8 mouse cellular contexts compared by ENCODE assay signal in genomic region chr8:107544651-107545174, GRCm38 (mm10). TPM values are rescaled to one million over a fixed set of nuclear protein-coding genes. Genes with fewer than 3 reads are reported as not detected.
DNase-seq lines count a peak whose midpoint lies in the region; ATAC-seq and TF ChIP-seq lines count a peak whose summit lies in the region.

No protein-coding gene starts in this region.

- no peak for TF ChIP-seq CTCF in E14TG2a.4 (conservative IDR thresholded peaks at IDR 0.05; ENCODE audit: low read length)

- H3K4me2 ChIP-seq in kidney, embryonic 14.5 days (replicated peaks; ENCODE audit: low read depth, low read length), result no peak overlapping the region
- H3K4me2 ChIP-seq in hindbrain, embryonic 16.5 days (ENCODE audit: low read length), result no peak overlapping the region
- H3K4me2 ChIP-seq in stomach, embryonic 16.5 days (ENCODE audit: low read depth, low read length), result no peak overlapping the region

- H3K4me3 ChIP-seq in kidney, embryonic 14.5 days (ENCODE audit: low read length), result no peak overlapping the region
- peak overlapping the region; percentile 41; the same call in 1 of the 2 replicates for H3K4me3 ChIP-seq in E14TG2a.4 (replicated peaks; ENCODE audit: low read length)
- no peak overlapping the region for H3K4me3 ChIP-seq in hindbrain, embryonic 16.5 days (ENCODE audit: low read length)
- no peak overlapping the region for H3K4me3 ChIP-seq in stomach, embryonic 16.5 days (replicated peaks; ENCODE audit: low read length)

- no peaks in the 10 kb centered on the region for H3K9me3 ChIP-seq in kidney, embryonic 14.5 days (ENCODE audit: control insufficient read depth, low read length)
- H3K9me3 ChIP-seq in E14TG2a.4 (ENCODE audit: low read length), result no peaks in the 10 kb centered on the region
- H3K9me3 ChIP-seq in hindbrain, embryonic 16.5 days (ENCODE audit: control insufficient read depth, low read length), result no peaks in the 10 kb centered on the region
- no peaks in the 10 kb centered on the region for H3K9me3 ChIP-seq in stomach, embryonic 16.5 days (replicated peaks; ENCODE audit: control insufficient read depth, low read length)

- H3K36me3 ChIP-seq in kidney, embryonic 14.5 days (ENCODE audit: control insufficient read depth, insufficient read depth, low read length), result peaks cover 9% of the 10 kb centered on the region; the same call in 1 of the 2 replicates
- H3K36me3 ChIP-seq in E14TG2a.4 (ENCODE audit: insufficient read depth, low read length), result peaks cover 78% of the 10 kb centered on the region
- no peaks in the 10 kb centered on the region for H3K36me3 ChIP-seq in hindbrain, embryonic 16.5 days (ENCODE audit: control insufficient read depth, insufficient read depth, low read length)
- no peaks in the 10 kb centered on the region for H3K36me3 ChIP-seq in stomach, embryonic 16.5 days (ENCODE audit: control insufficient read depth, insufficient read depth, low read length)

- peak overlapping the region; percentile 38 for H3K9ac ChIP-seq in kidney, embryonic 14.5 days (ENCODE audit: low read depth, low read length)
- no peak overlapping the region for H3K9ac ChIP-seq in hindbrain, embryonic 16.5 days (ENCODE audit: low read depth, low read length)
- peak overlapping the region; percentile 23; the same call in 1 of the 2 replicates for H3K9ac ChIP-seq in stomach, embryonic 16.5 days (ENCODE audit: low read length)

- H3K27me3 ChIP-seq in kidney, embryonic 14.5 days (ENCODE audit: control insufficient read depth, insufficient read depth, low read length), result no peaks in the 10 kb centered on the region
- H3K27me3 ChIP-seq in E14TG2a.4 (ENCODE audit: insufficient read depth, low read length), result no peaks in the 10 kb centered on the region
- H3K27me3 ChIP-seq in hindbrain, embryonic 16.5 days (replicated peaks; ENCODE audit: control insufficient read depth, insufficient read depth, low read length), result no peaks in the 10 kb centered on the region
- no peaks in the 10 kb centered on the region for H3K27me3 ChIP-seq in stomach, embryonic 16.5 days (ENCODE audit: control insufficient read depth, insufficient read depth, low read length)

- peaks cover 8% of the 10 kb centered on the region for H3K4me1 ChIP-seq in kidney, embryonic 14.5 days (ENCODE audit: control insufficient read depth, insufficient read depth, low read length)
- H3K4me1 ChIP-seq in E14TG2a.4 (replicated peaks; ENCODE audit: low read depth, low read length), result peaks cover 46% of the 10 kb centered on the region
- no peaks in the 10 kb centered on the region for H3K4me1 ChIP-seq in hindbrain, embryonic 16.5 days (ENCODE audit: control insufficient read depth, insufficient read depth, low read depth, low read length)
- peaks cover 6% of the 10 kb centered on the region for H3K4me1 ChIP-seq in stomach, embryonic 16.5 days (ENCODE audit: control insufficient read depth, insufficient read depth, low read length)

- 35% methylated on average over 10 of the region's 10 CpGs for WGBS in kidney, embryonic 14.5 days
- 71% methylated on average over 9 of the region's 10 CpGs for WGBS in hindbrain, embryonic 16.5 days
- 45% methylated on average over 10 of the region's 10 CpGs for WGBS in stomach, embryonic 16.5 days

- ATAC-seq in kidney, embryonic 14.5 days (ENCODE audit: low FRiP score, low TSS enrichment), result peak; percentile 59
- no peak for ATAC-seq in hindbrain, embryonic 16.5 days
- ATAC-seq in stomach, embryonic 16.5 days (ENCODE audit: insufficient read depth, low FRiP score), result peak; percentile 37; the same call in 1 of the 2 replicates

- DNase-seq in kidney, adult 11 months, result no peak
- DNase-seq in forelimb bud, embryonic 11.5 days (ENCODE audit: low read depth, low spot score), result peak; percentile 74
- no peak for DNase-seq in cerebellum, postnatal 36 days
- DNase-seq in layer of hippocampus, adult 9-10 months (ENCODE audit: low spot score), result no peak

- H3K27ac ChIP-seq in kidney, embryonic 14.5 days (ENCODE audit: low read depth, low read length), result peak overlapping the region; percentile 73; the same call in 1 of the 2 replicates
- peak overlapping the region; percentile 3; the same call in 1 of the 2 replicates for H3K27ac ChIP-seq in hindbrain, embryonic 16.5 days (ENCODE audit: low read depth, low read length)
- 0 out of 2 replicates have a peak overlapping the region, but pooled peaks have one; percentile 32 for H3K27ac ChIP-seq in stomach, embryonic 16.5 days (ENCODE audit: low read length)

RNA-seq across cellular contexts. Expression of gene Psmd7, which starts 43.6 kb away (rescaled TPM):
- polyA plus RNA-seq in kidney, embryonic 14.5 days (2014; fragmentation: Nextera tagmentation; extraction: Ambion mirVana), result 266 and 271 TPM in 2 replicates
- 235 and 245 TPM in 2 replicates for polyA plus RNA-seq in hindbrain, embryonic 16.5 days (2015; fragmentation: Nextera tagmentation; extraction: Ambion mirVana)
- 223 and 227 TPM in 2 replicates for polyA plus RNA-seq in stomach, embryonic 16.5 days (2015; fragmentation: Nextera tagmentation; extraction: Ambion mirVana)

Comparison
In these comparisons a context has a peak if more than half of its experiments do, and no peak if none do; other contexts are left out.
1. H3K27ac ChIP-seq: peak in every context shown above with its lines; median percentile 73 in kidney, embryonic 14.5 days; 32 in stomach, embryonic 16.5 days; 3 in hindbrain, embryonic 16.5 days.